Mouse (Mus musculus) retina, embryonic 14.5 days (tissue): ENCODE measurements at regions not wholly inside any gene's neighbourhood (a gene's known extent, or its start where the extent isn't known, plus 50 kb on each side); places are given as distances from the start of the nearest gene placed in this dataset.

Experiments used
- DNase-seq: peaks from one replicate; pipeline ENCODE4 v3.0.0-alpha.2; 2015; ENCODE audit warnings: low spot score

- DNase-seq = no peak
Observed at GRCm38 (mm10) chr3:133751011-133751410, 206.1 kb upstream of the Tet2 start.

GRCm38 (mm10) chr3:133751565-133751964 is 206.6 kb upstream of the Tet2 start:
- no peak for DNase-seq

GRCm38 (mm10) chr3:133753041-133753440 is 208.1 kb upstream of the Tet2 start:
- peak; percentile 16 for DNase-seq

- peak; percentile 73 for DNase-seq
Observed at GRCm38 (mm10) chr3:133754006-133754910, 209.3 kb upstream of the Tet2 start.

- peak; percentile 47 for DNase-seq
Observed at GRCm38 (mm10) chr3:133754911-133755259, 209.9 kb upstream of the Tet2 start.

GRCm38 (mm10) chr3:133757756-133758420 is 212.9 kb upstream of the Tet2 start:
- DNase-seq = no peak

GRCm38 (mm10) chr3:133758421-133758820 is 213.5 kb upstream of the Tet2 start:
- no peak for DNase-seq

GRCm38 (mm10) chr3:133759611-133760010 is 214.7 kb upstream of the Tet2 start:
- DNase-seq = no peak

- no peak for DNase-seq
Observed at GRCm38 (mm10) chr3:133760221-133760620, 215.3 kb upstream of the Tet2 start.

- no peak for DNase-seq
Observed at GRCm38 (mm10) chr3:133763721-133764120, 218.8 kb upstream of the Tet2 start.

GRCm38 (mm10) chr3:133773490-133773889 is 228.6 kb upstream of the Tet2 start:
- DNase-seq = no peak

- no peak for DNase-seq
Observed at GRCm38 (mm10) chr3:133774229-133774628, 229.3 kb upstream of the Tet2 start.

- DNase-seq = no peak
Observed at GRCm38 (mm10) chr3:133776013-133776412, 231.1 kb upstream of the Tet2 start.

- no peak for DNase-seq
Observed at GRCm38 (mm10) chr3:133779161-133779789, 234.3 kb upstream of the Tet2 start.

GRCm38 (mm10) chr3:133783060-133783459 is 238.1 kb upstream of the Tet2 start:
- no peak for DNase-seq

- no peak for DNase-seq
Observed at GRCm38 (mm10) chr3:133791361-133791760, 246.4 kb upstream of the Tet2 start.

GRCm38 (mm10) chr3:133809007-133809552 is 264.1 kb upstream of the Tet2 start:
- DNase-seq = no peak

- no peak for DNase-seq
Observed at GRCm38 (mm10) chr3:133818966-133819700, 274.2 kb upstream of the Tet2 start.

GRCm38 (mm10) chr3:133833739-133834391 is 288.9 kb upstream of the Tet2 start:
- DNase-seq = no peak

GRCm38 (mm10) chr3:133834459-133834858 is 289.5 kb upstream of the Tet2 start:
- DNase-seq = no peak

- no peak for DNase-seq
Observed at GRCm38 (mm10) chr3:133846301-133846700, 301.4 kb upstream of the Tet2 start.
